Mouse (Mus musculus): ENCODE data around the gene Hoxd13. TPM values are rescaled to one million over a fixed set of nuclear protein-coding genes. Genes with fewer than 3 reads are reported as not detected.
A peak's percentile ranks its signal among the peaks of the same experiment; 100 is the strongest.

The Hoxd13 gene
- polyA plus RNA-seq, 1 experiment = not detected

DNA sequence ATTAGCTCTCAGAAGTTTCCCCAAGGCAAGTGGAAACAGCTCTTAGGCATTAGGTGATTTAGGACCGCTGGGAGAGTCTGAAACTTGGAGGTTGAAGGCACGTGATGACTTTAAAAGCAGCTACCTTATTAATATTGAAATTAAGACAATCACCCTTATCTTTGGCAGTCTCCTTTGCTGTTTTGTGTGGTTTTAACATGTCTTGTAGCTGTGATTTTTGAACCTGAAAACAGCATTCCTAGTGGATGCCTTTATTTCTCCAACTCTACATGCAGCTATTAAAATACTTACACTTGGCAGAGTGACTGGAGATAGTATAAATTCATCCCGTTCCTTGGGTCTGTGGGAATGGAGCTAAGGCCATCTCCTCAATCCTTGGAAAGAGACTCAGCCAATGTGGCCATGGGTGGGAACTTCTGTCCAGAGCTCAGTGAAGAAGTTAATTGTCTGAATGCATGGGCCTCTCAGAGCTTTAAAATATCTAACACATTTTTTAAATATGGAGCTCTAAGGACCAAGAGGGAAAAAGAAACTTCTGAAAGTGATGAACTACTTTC is 2.6 kb downstream of the Hoxd13 start:
- Histone ChIP-seq H3K79me2 (ENCODE audit: control insufficient read depth, insufficient read depth) (no peaks in the 10 kb centered on the region), H3K4me2 (ENCODE audit: low read depth) (no peak overlapping the region), H3ac (ENCODE audit: control insufficient read depth, insufficient read length) (no peak overlapping the region), H3K4me3 (no peak overlapping the region), H3K27me3 (ENCODE audit: control insufficient read depth, insufficient read depth, insufficient read length) (peaks cover 54% of the 10 kb centered on the region), H3K36me3 (ENCODE audit: control insufficient read depth, insufficient read depth) (no peaks in the 10 kb centered on the region)
- TF ChIP-seq MAX (IDR thresholded peaks at IDR 0.05; ENCODE audit: low read depth) (no peak), TCF3 (IDR thresholded peaks at IDR 0.05; ENCODE audit: insufficient read length, low read depth) (no peak), MYOG (IDR thresholded peaks at IDR 0.05; ENCODE audit: control insufficient read depth in 1 of 3, insufficient read depth in 1 of 3, insufficient read length in 2 of 3, low read depth in 2 of 3) (no peak), TCF12 (IDR thresholded peaks at IDR 0.05; ENCODE audit: insufficient read depth, poor library complexity, severe bottlenecking) (no peak), MYOD1 (IDR thresholded peaks at IDR 0.05; ENCODE audit: control insufficient read depth in 1 of 3, insufficient read length in 2 of 3, low read depth in 2 of 3) (no peak), REST (IDR thresholded peaks at IDR 0.05; ENCODE audit: insufficient read depth, insufficient read length) (no peak), E2F4 (IDR thresholded peaks at IDR 0.05; ENCODE audit: insufficient read depth) (no peak)

DNA sequence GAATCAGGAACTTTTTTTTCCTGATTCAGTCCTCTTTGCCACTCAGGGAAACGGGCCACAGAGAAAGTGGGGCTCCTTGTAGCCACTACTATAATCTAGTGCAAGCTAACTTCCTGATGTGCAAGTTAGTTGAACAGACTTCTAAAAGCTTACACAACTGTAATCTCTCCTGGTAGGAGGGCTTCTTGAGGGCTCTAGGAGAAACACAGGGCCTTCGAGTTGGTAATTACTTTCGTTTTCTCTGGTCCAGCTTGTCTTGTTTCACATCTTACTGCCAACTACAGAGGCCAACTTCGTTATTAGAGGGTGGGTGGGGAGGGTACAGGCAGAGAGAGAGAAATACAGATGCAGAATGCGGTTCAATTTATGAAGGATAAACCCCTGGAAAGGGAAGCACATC is 3.7 kb downstream of the Hoxd13 start:
- no peaks in the 10 kb centered on the region for H3K36me3 ChIP-seq (ENCODE audit: control insufficient read depth, insufficient read depth)
- no peak overlapping the region for H3ac ChIP-seq (ENCODE audit: control insufficient read depth, insufficient read length)
- TF ChIP-seq MYOD1 (IDR thresholded peaks at IDR 0.05; ENCODE audit: control insufficient read depth in 1 of 3, insufficient read length in 2 of 3, low read depth in 2 of 3) = no peak
- no peaks in the 10 kb centered on the region for H3K79me2 ChIP-seq (ENCODE audit: control insufficient read depth, insufficient read depth)
- peak overlapping the region; percentile 53 for H3K4me2 ChIP-seq (ENCODE audit: low read depth)
- no peak overlapping the region for H3K4me3 ChIP-seq
- H3K27me3 ChIP-seq (ENCODE audit: control insufficient read depth, insufficient read depth, insufficient read length) = peaks cover 57% of the 10 kb centered on the region

DNA sequence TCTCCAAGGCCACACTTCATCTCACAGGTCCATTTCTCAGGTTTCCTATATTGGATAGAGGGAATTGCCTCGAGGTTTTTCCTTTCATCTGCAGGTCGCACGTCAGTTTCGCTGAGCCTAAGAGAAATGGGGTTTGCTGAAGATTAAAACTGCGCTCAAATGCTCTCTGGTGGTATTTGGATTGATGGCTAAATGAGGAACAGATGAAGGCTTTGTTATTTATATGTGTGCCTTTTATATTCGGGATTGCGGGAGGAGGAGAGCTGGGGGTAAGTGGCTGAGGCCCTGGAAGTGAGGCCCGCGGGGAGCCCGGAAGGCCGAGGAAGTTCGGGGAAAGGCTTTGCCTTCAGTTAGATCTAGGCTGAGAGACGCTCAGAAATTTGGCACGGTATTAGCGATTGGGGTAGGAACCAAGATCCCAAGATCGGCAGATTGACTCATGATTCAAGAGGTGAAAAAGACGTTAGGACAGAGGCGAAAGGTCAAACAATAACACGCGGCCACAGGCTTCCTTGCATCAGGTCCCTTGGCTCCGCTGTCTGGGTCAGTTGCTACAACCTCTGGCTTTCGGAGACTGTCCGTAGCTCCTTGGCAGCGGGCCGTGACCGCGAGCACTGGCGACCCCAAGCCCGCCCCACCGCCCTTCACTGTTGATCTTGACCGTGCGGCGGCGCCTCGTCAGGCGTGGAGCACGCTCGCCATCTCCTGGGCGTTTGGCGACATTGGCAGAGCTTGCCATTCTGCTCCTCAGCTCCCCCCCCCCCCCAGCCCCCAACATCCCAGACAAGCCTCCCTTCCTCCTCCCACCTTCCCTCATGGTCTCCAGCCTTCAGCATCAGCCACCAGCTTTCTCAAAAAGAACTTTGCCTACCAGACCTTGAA is 4.6 kb downstream of the Hoxd13 start:
- TF ChIP-seq POLR2A (IDR thresholded peaks at IDR 0.05; ENCODE audit: insufficient read length, low read depth) = no peak
- TF ChIP-seq TCF3 (IDR thresholded peaks at IDR 0.05; ENCODE audit: insufficient read length, low read depth) = no peak
- TF ChIP-seq POLR2AphosphoS2 (IDR thresholded peaks at IDR 0.05; ENCODE audit: insufficient read length, low read depth) = no peak
- TF ChIP-seq MYOD1 (IDR thresholded peaks at IDR 0.05; ENCODE audit: control insufficient read depth in 1 of 3, insufficient read length in 2 of 3, low read depth in 2 of 3) = no peak
- no peak for TF ChIP-seq E2F4 (IDR thresholded peaks at IDR 0.05; ENCODE audit: insufficient read depth)
- no peak for TF ChIP-seq MYOG (IDR thresholded peaks at IDR 0.05; ENCODE audit: control insufficient read depth in 1 of 3, insufficient read depth in 1 of 3, insufficient read length in 2 of 3, low read depth in 2 of 3)
- TF ChIP-seq MAX (IDR thresholded peaks at IDR 0.05; ENCODE audit: low read depth) = no peak
- no peak for TF ChIP-seq TCF12 (IDR thresholded peaks at IDR 0.05; ENCODE audit: insufficient read depth, poor library complexity, severe bottlenecking)
- no peak for TF ChIP-seq REST (IDR thresholded peaks at IDR 0.05; ENCODE audit: insufficient read depth, insufficient read length)
- no peak for TF ChIP-seq USF1 (IDR thresholded peaks at IDR 0.05; ENCODE audit: low read depth)
- no peak for TF ChIP-seq CEBPB (IDR thresholded peaks at IDR 0.05; ENCODE audit: insufficient read depth, poor library complexity, severe bottlenecking)
- TF ChIP-seq SRF (IDR thresholded peaks at IDR 0.05; ENCODE audit: control insufficient read depth, insufficient read length, low read depth) = no peak
- Histone ChIP-seq H3K36me3 (ENCODE audit: control insufficient read depth, insufficient read depth) (no peaks in the 10 kb centered on the region), H3ac (ENCODE audit: control insufficient read depth, insufficient read length) (no peak overlapping the region), H3K4me2 (ENCODE audit: low read depth) (peak overlapping the region; percentile 53), H3K79me2 (ENCODE audit: control insufficient read depth, insufficient read depth) (no peaks in the 10 kb centered on the region), H3K27me3 (ENCODE audit: control insufficient read depth, insufficient read depth, insufficient read length) (peaks cover 55% of the 10 kb centered on the region), H3K4me3 (no peak overlapping the region)

DNA sequence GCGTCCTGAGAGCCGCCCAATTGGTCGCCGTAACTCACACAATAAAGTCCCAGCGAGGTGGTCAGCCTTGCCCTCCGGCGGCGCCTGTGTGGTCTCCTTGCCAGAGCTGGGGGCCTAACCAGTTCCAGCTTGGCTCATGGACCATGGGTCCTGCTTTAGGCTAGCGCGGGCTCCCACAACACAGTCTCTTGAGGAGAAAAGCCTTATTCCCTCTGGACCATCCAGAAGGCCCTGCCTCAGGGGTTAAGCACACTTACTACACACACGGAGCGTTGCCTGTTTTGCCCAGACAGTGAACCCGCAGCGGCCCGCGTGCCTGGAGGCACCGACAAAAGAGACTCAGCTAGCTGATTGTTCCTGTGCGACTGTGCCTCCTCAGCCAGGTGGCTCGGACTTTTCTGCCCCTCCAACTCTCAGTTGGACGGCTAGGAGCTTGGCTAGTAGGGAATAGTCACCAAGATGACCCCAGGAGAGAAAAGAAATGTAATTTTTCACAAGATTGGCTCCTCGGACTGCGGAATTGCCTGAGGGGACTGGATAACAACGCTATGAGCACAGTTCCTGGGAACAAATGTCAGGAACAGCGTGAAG is 5.8 kb downstream of the Hoxd13 start:
- peaks cover 50% of the 10 kb centered on the region for H3K27me3 ChIP-seq (ENCODE audit: control insufficient read depth, insufficient read depth, insufficient read length)
- H3K79me2 ChIP-seq (ENCODE audit: control insufficient read depth, insufficient read depth) = no peaks in the 10 kb centered on the region
- H3K36me3 ChIP-seq (ENCODE audit: control insufficient read depth, insufficient read depth) = no peaks in the 10 kb centered on the region
- no peak for TF ChIP-seq USF1 (IDR thresholded peaks at IDR 0.05; ENCODE audit: low read depth)
- no peak for TF ChIP-seq TCF12 (IDR thresholded peaks at IDR 0.05; ENCODE audit: insufficient read depth, poor library complexity, severe bottlenecking)
- TF ChIP-seq MYOG (IDR thresholded peaks at IDR 0.05; ENCODE audit: control insufficient read depth in 1 of 3, insufficient read depth in 1 of 3, insufficient read length in 2 of 3, low read depth in 2 of 3) = no peak
- TF ChIP-seq POLR2A (IDR thresholded peaks at IDR 0.05; ENCODE audit: insufficient read length, low read depth) = no peak
- TF ChIP-seq MAX (IDR thresholded peaks at IDR 0.05; ENCODE audit: low read depth) = no peak
- TF ChIP-seq E2F4 (IDR thresholded peaks at IDR 0.05; ENCODE audit: insufficient read depth) = no peak
- no peak for TF ChIP-seq REST (IDR thresholded peaks at IDR 0.05; ENCODE audit: insufficient read depth, insufficient read length)
- TF ChIP-seq MYOD1 (IDR thresholded peaks at IDR 0.05; ENCODE audit: control insufficient read depth in 1 of 3, insufficient read length in 2 of 3, low read depth in 2 of 3) = no peak
- no peak for TF ChIP-seq POLR2AphosphoS2 (IDR thresholded peaks at IDR 0.05; ENCODE audit: insufficient read length, low read depth)
- no peak for TF ChIP-seq TCF3 (IDR thresholded peaks at IDR 0.05; ENCODE audit: insufficient read length, low read depth)
- no peak for TF ChIP-seq CEBPB (IDR thresholded peaks at IDR 0.05; ENCODE audit: insufficient read depth, poor library complexity, severe bottlenecking)
- no peak for TF ChIP-seq SRF (IDR thresholded peaks at IDR 0.05; ENCODE audit: control insufficient read depth, insufficient read length, low read depth)
- H3ac ChIP-seq (ENCODE audit: control insufficient read depth, insufficient read length) = no peak overlapping the region
- H3K4me2 ChIP-seq (ENCODE audit: low read depth) = no peak overlapping the region
- H3K4me3 ChIP-seq = no peak overlapping the region
